Mouse (Mus musculus) liver, embryonic 13.5 days (tissue): ENCODE data around the gene Tnfrsf4. TPM values are rescaled to one million over a fixed set of nuclear protein-coding genes. Genes with fewer than 3 reads are reported as not detected.

ENCODE experiments used
- ATAC-seq: fragments of 200-750 bp; cut with Nextera tagmentation; 2 replicates; pipeline ENCODE4 v1.8.0; 2017; ENCODE audit warnings: low read depth, mild to moderate bottlenecking, moderate number of reproducible peaks, moderate library complexity
- DNase-seq: peaks from one replicate; pipeline ENCODE4 v3.0.0; 2022
- H3K27ac ChIP-seq: fragments of 300-500 bp; sonication (generic); 2 replicates; pipeline ENCODE4 v1.5.1; 2015; ENCODE audit warnings: moderate library complexity, mild to moderate bottlenecking, inconsistent platforms
- H3K27me3 ChIP-seq: fragments of 300-500 bp; sonication (generic); 2 replicates; pipeline ENCODE4 v1.6.1; 2015; ENCODE audit warnings: mild to moderate bottlenecking, inconsistent platforms
- H3K36me3 ChIP-seq: fragments of 300-500 bp; sonication (generic); 2 replicates; pipeline ENCODE4 v1.6.1; 2015; ENCODE audit warnings: mild to moderate bottlenecking, inconsistent platforms
- H3K4me1 ChIP-seq: fragments of 300-500 bp; sonication (generic); replicated peaks from 2 replicates; pipeline ENCODE4 v1.6.1; 2015; ENCODE audit warnings: inconsistent platforms
- H3K4me2 ChIP-seq: fragments of 300-500 bp; sonication (generic); 2 replicates; pipeline ENCODE4 v1.6.1; 2015; ENCODE audit warnings: inconsistent platforms, mild to moderate bottlenecking, moderate library complexity
- H3K4me3 ChIP-seq: fragments of 300-500 bp; sonication (generic); replicated peaks from 2 replicates; pipeline ENCODE4 v1.5.1; 2015; ENCODE audit warnings: mild to moderate bottlenecking, inconsistent platforms
- H3K9ac ChIP-seq: fragments of 300-500 bp; sonication (generic); 2 replicates; pipeline ENCODE4 v1.6.1; 2015; ENCODE audit warnings: mild to moderate bottlenecking, inconsistent platforms
- H3K9me3 ChIP-seq: fragments of 300-500 bp; sonication (generic); replicated peaks from 2 replicates; pipeline ENCODE4 v1.6.1; 2016; ENCODE audit warnings: inconsistent platforms
- WGBS: fragments of 180-500 bp; shearing (Covaris S2); methylation state at CpG from one replicate; pipeline ENCODE4 v1.1.7; 2015; ENCODE audit not compliant: insufficient replicate concordance; 5-methylcytosine and 5-hydroxymethylcytosine counted together
- polyA plus RNA-seq: library from polyadenylated mRNA; unstranded; fragments of >200 nt; fragmentation: Nextera tagmentation; extraction: Ambion mirVana; gene quantifications from 2 replicates; pipeline ENCODE4 v1.2.1, GENCODE M21; 2015

Gene Tnfrsf4
- polyA plus RNA-seq, 1 experiment from 2014 or later, result 0.09 TPM

DNA sequence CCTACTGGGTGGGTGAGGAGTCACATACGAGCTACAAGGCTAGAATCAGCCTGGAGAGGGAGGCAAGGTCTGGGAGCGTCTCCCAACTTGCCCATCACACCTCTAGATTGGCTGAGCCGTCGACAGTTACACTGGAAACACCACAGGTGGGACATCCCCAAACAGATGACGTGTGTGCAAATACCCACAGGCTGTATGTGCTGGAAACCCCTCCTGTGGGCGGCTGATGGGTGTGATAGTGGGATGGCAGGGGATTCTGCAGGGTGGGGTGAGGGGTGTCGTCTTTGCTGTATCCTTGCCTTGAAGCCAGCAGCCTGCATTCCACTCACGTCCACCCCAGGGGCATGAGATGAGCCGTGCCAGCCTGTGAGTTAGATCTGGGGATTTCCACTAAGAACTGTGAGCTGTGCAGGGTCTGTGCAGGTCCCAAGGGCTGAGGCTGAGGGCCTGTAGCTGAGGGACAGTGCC is 17.0 kb downstream of the Tnfrsf4 start:
- ATAC-seq, result no peak
- Histone ChIP-seq H3K4me3 (peak overlapping the region; percentile 50), H3K27me3 (peaks cover 18% of the 10 kb centered on the region), H3K9me3 (no peaks in the 10 kb centered on the region), H3K4me2 (peak overlapping the region; percentile 59), H3K27ac (no peak overlapping the region), H3K4me1 (peaks cover 35% of the 10 kb centered on the region), H3K36me3 (peaks cover 5% of the 10 kb centered on the region; the same call in 1 of the 2 replicates), H3K9ac (peak overlapping the region; percentile 44)
- DNase-seq, result no peak
- 55% methylated on average over 9 of the region's 9 CpGs for whole genome bisulfite sequencing

DNA sequence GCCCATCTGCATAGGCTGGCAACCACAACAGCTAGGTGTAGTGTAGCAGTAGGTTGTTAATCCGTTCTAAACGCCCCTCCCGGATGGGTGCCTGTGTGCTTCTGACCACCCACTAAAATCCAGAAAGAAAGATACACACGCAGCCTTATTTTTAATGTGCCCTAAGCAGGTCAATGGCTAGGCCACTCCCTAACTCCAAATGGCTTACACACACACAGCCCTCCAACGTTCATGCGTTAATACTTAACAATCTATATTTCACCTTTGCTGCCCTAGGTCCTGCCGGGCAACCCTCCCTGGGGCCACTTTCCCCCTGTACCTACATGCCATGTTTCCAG is 17.6 kb downstream of the Tnfrsf4 start:
- peak; percentile 13 for ATAC-seq
- H3K4me1 ChIP-seq, result peaks cover 30% of the 10 kb centered on the region
- H3K27ac ChIP-seq, result no peak overlapping the region; the same call in 1 of the 2 replicates
- peaks cover 24% of the 10 kb centered on the region for H3K27me3 ChIP-seq
- H3K4me3 ChIP-seq, result peak overlapping the region; percentile 50
- 23% methylated on average over 7 of the region's 7 CpGs for WGBS
- H3K36me3 ChIP-seq, result peaks cover 5% of the 10 kb centered on the region; the same call in 1 of the 2 replicates
- no peak for DNase-seq
- H3K9me3 ChIP-seq, result no peaks in the 10 kb centered on the region
- peak overlapping the region; percentile 44 for H3K9ac ChIP-seq
- H3K4me2 ChIP-seq, result peak overlapping the region; percentile 59

DNA sequence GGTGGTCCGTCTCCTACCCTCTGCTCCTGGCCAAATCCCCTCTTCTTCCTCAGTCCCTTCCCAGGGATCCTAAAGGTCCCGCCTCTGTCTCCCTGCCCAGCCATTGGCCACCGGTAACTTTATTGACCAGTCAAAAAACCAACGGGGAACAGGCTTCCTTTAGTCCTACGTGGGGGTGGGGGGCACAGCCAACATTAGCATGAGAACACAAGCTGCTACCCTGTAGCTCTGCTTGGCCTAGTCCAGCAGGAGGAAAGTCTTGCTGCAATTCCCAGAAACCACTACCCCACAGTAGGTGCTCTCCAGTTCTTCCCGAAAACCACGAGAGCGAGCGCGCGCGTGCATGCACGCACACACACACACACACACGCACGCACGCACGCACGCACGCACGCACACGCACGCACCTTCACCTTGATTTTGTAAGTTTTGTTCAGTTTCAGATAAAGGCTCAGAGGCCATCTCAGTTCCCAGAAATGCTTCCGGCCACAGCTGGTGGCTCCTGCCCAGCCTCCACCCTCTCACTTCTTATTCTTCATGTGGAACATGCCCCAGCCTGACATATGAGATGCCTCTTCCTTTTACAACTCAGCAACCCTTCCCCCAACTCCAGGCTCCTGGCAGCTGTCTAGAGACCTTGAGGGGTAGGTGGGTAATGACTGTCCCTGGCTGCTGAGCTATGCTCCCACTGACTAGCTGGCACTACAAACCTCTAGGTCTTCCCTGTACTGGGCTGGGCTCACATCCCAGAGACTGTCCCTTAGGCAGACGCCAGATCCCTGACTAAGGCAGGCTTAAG is 18.1 kb downstream of the Tnfrsf4 start:
- WGBS, result 3% methylated on average over 24 of the region's 24 CpGs
- Histone ChIP-seq H3K4me1 (peaks cover 28% of the 10 kb centered on the region), H3K27ac (peak overlapping the region; percentile 72), H3K4me2 (peak overlapping the region; percentile 59), H3K9ac (peak overlapping the region; percentile 44), H3K27me3 (peaks cover 28% of the 10 kb centered on the region), H3K9me3 (no peaks in the 10 kb centered on the region), H3K36me3 (peaks cover 5% of the 10 kb centered on the region; the same call in 1 of the 2 replicates), H3K4me3 (peak overlapping the region; percentile 50)
- ATAC-seq, result peak; percentile 71
- DNase-seq, result no peak

DNA sequence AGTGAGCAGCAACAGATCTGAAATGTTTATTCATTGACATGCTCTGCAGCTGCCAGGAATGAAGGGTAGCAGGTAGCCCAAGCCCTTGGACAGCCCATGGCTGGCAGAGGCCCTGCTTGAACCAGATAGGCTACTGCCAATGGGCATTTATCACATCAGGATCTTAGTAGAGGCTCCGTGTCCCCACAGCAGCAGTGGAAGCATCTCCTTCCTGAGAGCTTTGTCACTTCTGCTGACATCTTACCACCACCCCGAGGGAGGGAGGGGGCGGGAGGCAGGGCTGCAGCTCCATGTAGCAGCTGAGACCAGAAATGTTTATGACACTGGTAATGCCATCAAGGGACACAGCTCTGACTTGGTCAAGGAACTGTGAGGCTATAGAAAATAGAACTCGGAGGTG is 19.2 kb downstream of the Tnfrsf4 start:
- H3K27ac ChIP-seq, result no peak overlapping the region; the same call in 1 of the 2 replicates
- no peak overlapping the region for H3K4me2 ChIP-seq
- H3K36me3 ChIP-seq, result peaks cover 5% of the 10 kb centered on the region; the same call in 1 of the 2 replicates
- DNase-seq (no peak), ATAC-seq (no peak)
- WGBS, result 39% methylated on average over 4 of the region's 4 CpGs
- H3K4me3 ChIP-seq, result no peak overlapping the region
- peaks cover 28% of the 10 kb centered on the region for H3K27me3 ChIP-seq
- peaks cover 28% of the 10 kb centered on the region for H3K4me1 ChIP-seq
- no peak overlapping the region for H3K9ac ChIP-seq
- no peaks in the 10 kb centered on the region for H3K9me3 ChIP-seq

DNA sequence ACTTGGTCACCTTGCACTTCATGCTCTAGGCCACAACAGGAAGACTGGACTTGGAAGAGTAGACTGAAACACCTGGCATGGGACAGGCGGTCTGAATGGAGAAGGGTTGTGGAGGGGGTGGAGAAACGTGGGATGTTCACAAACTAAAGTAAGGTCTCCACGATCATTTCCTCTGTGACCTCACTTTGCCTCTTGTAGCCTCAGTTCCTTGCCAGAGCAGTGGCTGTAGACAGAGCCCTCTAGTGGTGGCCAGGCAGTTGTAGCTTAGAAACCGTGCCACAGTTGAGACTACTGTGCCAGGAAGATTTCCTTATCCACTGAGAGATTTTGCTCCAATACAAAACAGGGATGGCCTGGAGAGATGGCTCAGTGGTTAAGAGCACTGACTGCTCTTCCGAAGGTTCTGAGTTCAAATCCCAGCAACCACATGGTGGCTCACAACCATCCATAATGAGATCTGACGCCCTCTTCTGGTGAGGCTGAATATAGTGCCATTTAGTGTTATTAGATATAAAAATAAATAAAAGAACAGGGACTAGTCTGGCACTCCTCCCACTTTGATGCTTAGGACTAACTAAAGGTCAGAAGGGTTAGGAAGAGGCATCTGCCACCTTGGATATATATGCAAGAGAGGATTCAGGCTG is 20.0 kb downstream of the Tnfrsf4 start:
- Histone ChIP-seq H3K9ac (no peak overlapping the region), H3K9me3 (no peaks in the 10 kb centered on the region), H3K27ac (no peak overlapping the region), H3K4me2 (no peak overlapping the region), H3K36me3 (no peaks in the 10 kb centered on the region), H3K4me1 (peaks cover 28% of the 10 kb centered on the region), H3K4me3 (no peak overlapping the region), H3K27me3 (peaks cover 28% of the 10 kb centered on the region)
- ATAC-seq (no peak), DNase-seq (peak; percentile 31)
- 30% methylated on average over 6 of the region's 6 CpGs for WGBS

DNA sequence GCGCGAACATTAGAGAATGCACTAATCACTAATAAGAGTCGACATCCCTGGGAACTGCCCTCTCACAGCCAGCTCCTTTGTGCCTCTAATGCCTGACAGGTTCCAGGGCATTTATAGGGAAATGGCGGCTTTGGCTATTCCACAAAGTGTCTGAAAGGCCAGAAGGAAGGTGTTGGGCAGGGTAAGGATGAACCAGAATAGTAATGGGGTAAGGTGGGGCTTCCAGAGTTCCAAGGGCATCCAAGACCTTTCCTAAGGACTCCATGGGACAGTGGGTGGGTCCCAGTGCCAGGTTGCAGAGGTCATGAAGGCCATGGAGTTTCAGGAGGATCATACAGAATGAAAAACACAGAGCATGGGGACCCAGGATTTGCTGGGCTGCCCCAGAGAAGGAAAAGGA is 20.7 kb downstream of the Tnfrsf4 start:
- H3K9ac ChIP-seq, result no peak overlapping the region
- no peak for ATAC-seq

DNA sequence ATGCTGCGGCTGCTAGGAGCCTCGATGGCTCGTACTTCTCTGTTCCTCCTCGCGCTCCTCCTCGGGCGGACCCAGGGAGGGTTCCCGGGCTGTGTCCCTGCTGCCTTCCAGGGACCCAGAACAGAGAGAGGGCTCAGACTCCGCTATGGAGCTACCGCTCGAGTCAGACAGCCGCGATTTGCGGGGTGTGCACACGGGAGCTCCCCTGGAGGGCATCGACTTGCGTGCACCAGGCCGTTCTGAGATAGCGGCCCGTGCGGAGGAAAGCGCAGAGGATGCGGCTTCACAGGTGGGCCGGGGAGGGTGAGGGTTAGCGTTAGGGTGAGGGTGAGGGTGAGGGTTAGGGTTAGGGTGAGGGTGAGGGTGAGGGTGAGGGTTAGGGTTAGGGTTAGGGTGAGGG is 21.3 kb downstream of the Tnfrsf4 start:
- H3K4me1 ChIP-seq, result peaks cover 28% of the 10 kb centered on the region
- ATAC-seq (no peak), DNase-seq (no peak)
- H3K27me3 ChIP-seq, result peaks cover 28% of the 10 kb centered on the region
- H3K9ac ChIP-seq, result no peak overlapping the region
- H3K36me3 ChIP-seq, result no peaks in the 10 kb centered on the region
- H3K27ac ChIP-seq, result no peak overlapping the region
- peak overlapping the region; percentile 10; the same call in 1 of the 2 replicates for H3K4me3 ChIP-seq
- no peaks in the 10 kb centered on the region for H3K9me3 ChIP-seq
- WGBS, result 6% methylated on average over 25 of the region's 25 CpGs
- peak overlapping the region; percentile 34; the same call in 1 of the 2 replicates for H3K4me2 ChIP-seq

More for the DNA sequence above, 20.7 kb downstream of the Tnfrsf4 start:
- DNase-seq, result no peak
- 69% methylated on average over 4 of the region's 4 CpGs for WGBS
- Histone ChIP-seq H3K27ac (no peak overlapping the region), H3K4me1 (peaks cover 28% of the 10 kb centered on the region), H3K4me2 (no peak overlapping the region), H3K36me3 (no peaks in the 10 kb centered on the region), H3K4me3 (no peak overlapping the region), H3K9me3 (no peaks in the 10 kb centered on the region), H3K27me3 (peaks cover 28% of the 10 kb centered on the region)

DNA sequence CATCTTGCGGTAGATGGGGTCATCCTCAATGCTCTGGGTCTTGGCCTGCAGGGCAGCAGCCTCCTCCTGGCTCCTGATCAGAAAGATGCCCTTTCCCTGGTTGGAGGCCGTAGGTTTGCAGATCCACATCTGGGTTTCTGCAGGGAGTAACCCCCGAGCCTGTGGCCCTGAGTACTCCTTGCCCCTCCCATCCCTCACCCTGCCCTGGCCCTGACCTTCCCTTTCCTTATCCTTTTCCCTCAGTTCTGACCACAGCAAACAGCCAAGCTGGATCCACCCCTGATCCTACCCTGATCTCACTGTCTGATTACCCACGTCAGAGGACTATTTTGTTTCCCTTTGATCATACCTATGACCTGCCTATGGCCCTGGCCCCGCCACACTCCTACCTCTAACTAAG is 31.1 kb downstream of the Tnfrsf4 start:
- no peak overlapping the region for H3K9ac ChIP-seq
- no peak for ATAC-seq

DNA sequence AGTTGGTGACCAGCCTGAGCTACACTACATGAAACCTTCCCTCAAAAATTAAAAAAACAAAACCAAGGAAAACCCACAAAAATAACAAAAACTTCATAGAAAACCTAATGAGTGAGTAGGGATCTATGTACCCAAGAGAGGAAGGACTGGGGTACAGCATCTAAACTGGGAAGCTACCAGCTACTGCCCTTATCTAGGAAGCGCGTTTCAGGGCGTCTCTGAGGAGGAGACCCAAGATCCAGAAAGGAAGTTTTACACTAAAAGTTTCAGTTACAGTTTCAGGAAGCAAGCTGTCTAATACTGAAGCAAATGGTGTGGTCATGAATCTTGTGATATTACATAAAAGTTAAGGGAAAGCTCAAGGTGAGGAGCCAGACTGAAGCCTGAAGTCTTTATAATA is 36.1 kb downstream of the Tnfrsf4 start:
- no peak overlapping the region for H3K27ac ChIP-seq
- H3K27me3 ChIP-seq, result no peaks in the 10 kb centered on the region
- no peak for DNase-seq
- no peaks in the 10 kb centered on the region; the same call in 1 of the 2 replicates for H3K4me1 ChIP-seq
- no peak overlapping the region for H3K4me3 ChIP-seq
- no peaks in the 10 kb centered on the region for H3K36me3 ChIP-seq
- no peak overlapping the region for H3K4me2 ChIP-seq
- 27% methylated on average over 3 of the region's 3 CpGs for WGBS
- no peak for ATAC-seq
- no peaks in the 10 kb centered on the region for H3K9me3 ChIP-seq
- H3K9ac ChIP-seq, result no peak overlapping the region

More for the DNA sequence above, 31.1 kb downstream of the Tnfrsf4 start:
- WGBS, result 42% methylated on average over 5 of the region's 5 CpGs
- Histone ChIP-seq H3K27ac (no peak overlapping the region), H3K36me3 (no peaks in the 10 kb centered on the region), H3K9me3 (no peaks in the 10 kb centered on the region), H3K4me3 (no peak overlapping the region), H3K27me3 (no peaks in the 10 kb centered on the region), H3K4me2 (no peak overlapping the region), H3K4me1 (no peaks in the 10 kb centered on the region)
- no peak for DNase-seq

DNA sequence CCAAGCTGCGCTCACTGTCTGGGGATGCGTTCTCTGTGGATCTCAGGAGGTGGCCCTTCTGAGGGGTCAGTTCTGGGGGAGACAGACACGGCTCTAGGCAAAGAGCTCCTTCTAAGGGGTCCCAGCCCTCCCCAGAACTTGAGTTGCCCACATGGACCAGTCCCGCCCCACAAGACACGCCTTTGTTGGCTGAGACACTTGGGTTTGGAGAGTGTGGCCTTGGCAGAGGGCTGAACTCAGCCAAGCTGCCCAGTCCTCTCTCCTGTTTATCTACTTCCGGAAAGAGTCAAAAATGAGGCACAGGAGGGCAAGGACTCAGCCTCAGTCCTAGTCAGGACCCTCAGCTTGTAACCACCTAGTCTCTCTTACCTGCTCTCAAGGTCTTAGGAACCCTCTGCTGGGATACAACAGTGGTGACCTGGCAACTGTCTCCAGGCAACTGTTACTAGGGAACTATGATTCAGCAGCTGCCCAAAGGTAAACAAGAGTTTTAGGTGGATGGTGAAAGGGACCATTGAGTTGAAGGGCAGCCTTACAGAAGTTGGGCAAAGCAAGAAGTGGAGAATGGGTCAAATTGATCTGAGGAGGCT is 36.8 kb downstream of the Tnfrsf4 start:
- Histone ChIP-seq H3K9me3 (no peaks in the 10 kb centered on the region), H3K4me2 (no peak overlapping the region), H3K9ac (no peak overlapping the region), H3K4me3 (no peak overlapping the region), H3K4me1 (no peaks in the 10 kb centered on the region; the same call in 1 of the 2 replicates), H3K27ac (no peak overlapping the region), H3K36me3 (no peaks in the 10 kb centered on the region), H3K27me3 (no peaks in the 10 kb centered on the region; the same call in 1 of the 2 replicates)
- 54% methylated on average over 6 of the region's 6 CpGs for WGBS
- DNase-seq, result no peak
- no peak for ATAC-seq

DNA sequence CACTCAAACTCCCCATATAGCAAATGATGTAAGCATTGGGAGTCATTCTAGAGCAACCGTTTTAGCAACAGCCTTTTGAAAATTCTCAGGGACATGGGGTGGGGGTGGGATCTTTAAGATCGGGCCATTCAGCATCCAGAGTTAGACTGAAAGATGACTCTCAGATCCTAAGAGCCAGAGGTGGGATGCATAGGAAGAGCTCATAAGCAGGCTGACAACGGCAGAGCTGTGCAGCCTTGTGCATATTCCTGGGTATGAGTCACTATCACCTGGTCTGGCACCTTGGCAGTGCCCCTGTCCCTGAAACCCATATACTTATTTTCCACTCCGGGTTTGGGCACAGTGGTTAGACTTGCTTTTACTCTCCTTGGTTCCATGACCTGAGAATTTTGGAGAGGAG is 39.5 kb downstream of the Tnfrsf4 start:
- Histone ChIP-seq H3K9ac (no peak overlapping the region), H3K9me3 (no peaks in the 10 kb centered on the region), H3K4me1 (no peaks in the 10 kb centered on the region; the same call in 1 of the 2 replicates), H3K4me3 (no peak overlapping the region), H3K27ac (no peak overlapping the region), H3K36me3 (no peaks in the 10 kb centered on the region), H3K27me3 (no peaks in the 10 kb centered on the region; the same call in 1 of the 2 replicates), H3K4me2 (no peak overlapping the region)
- ATAC-seq, result no peak
- WGBS, result 59% methylated on average over 4 of the region's 4 CpGs
- DNase-seq, result no peak
